Mouse (Mus musculus) limb, embryonic 11.5 days (tissue): ENCODE measurements around the gene Dnttip2. TPM values are rescaled to one million over a fixed set of nuclear protein-coding genes. Genes with fewer than 3 reads are reported as not detected.
"Not testable (repeated sequence)": the region's sequence is repeated elsewhere in the genome, so short reads cannot be mapped to it uniquely, and the experiment has no call there.

Experiments
- ATAC-seq: fragments of 200-750 bp; cut with Nextera tagmentation; 2 replicates; pipeline ENCODE4 v1.8.0; 2017; ENCODE audit warnings: low read depth; ENCODE audit not compliant: insufficient number of reproducible peaks, low FRiP score, low TSS enrichment
- DNase-seq: peaks from one replicate; pipeline ENCODE4 v3.0.0-alpha.2; 2015; ENCODE audit warnings: low spot score
- H3K27ac ChIP-seq: fragments of 300-500 bp; sonication (generic); replicated peaks from 2 replicates; pipeline ENCODE4 v1.5.1; 2014; ENCODE audit warnings: low read depth, mild to moderate bottlenecking, low read length
- H3K27me3 ChIP-seq: fragments of 300-500 bp; sonication (generic); 2 replicates; pipeline ENCODE4 v1.6.1; 2014; ENCODE audit warnings: mild to moderate bottlenecking, low read length, mixed read lengths; ENCODE audit not compliant: control insufficient read depth, insufficient read depth
- H3K36me3 ChIP-seq: fragments of 300-500 bp; sonication (generic); 2 replicates; pipeline ENCODE4 v1.6.1; 2014; ENCODE audit warnings: mild to moderate bottlenecking, low read length, moderate library complexity, mixed read lengths; ENCODE audit not compliant: control insufficient read depth, insufficient read depth
- H3K4me1 ChIP-seq: fragments of 300-500 bp; sonication (generic); 2 replicates; pipeline ENCODE4 v1.6.1; 2014; ENCODE audit warnings: low read length, mixed read lengths; ENCODE audit not compliant: control insufficient read depth, insufficient read depth
- H3K4me2 ChIP-seq: fragments of 300-500 bp; sonication (generic); 2 replicates; pipeline ENCODE4 v1.6.1; 2014; ENCODE audit warnings: low read depth, mild to moderate bottlenecking, moderate library complexity; ENCODE audit not compliant: severe bottlenecking
- H3K4me3 ChIP-seq: fragments of 300-500 bp; sonication (generic); 2 replicates; pipeline ENCODE4 v1.5.1; 2014; ENCODE audit warnings: low read depth, low read length
- H3K9ac ChIP-seq: fragments of 300-500 bp; sonication (generic); 2 replicates; pipeline ENCODE4 v1.6.1; 2014; ENCODE audit warnings: mild to moderate bottlenecking, low read length
- H3K9me3 ChIP-seq: fragments of 300-500 bp; sonication (generic); 2 replicates; pipeline ENCODE4 v1.6.1; 2016; ENCODE audit warnings: low read length; ENCODE audit not compliant: control insufficient read depth
- WGBS: fragments of 180-500 bp; shearing (Covaris S2); extraction: QIAGEN DNeasy Blood & Tissue Kit; methylation state at CpG from one replicate; pipeline ENCODE4 v1.1.7; 2014; 5-methylcytosine and 5-hydroxymethylcytosine counted together
- polyA plus RNA-seq: library from polyadenylated mRNA; unstranded; fragments of >200 nt; fragmentation: Nextera tagmentation; extraction: Ambion mirVana; gene quantifications from 2 replicates; pipeline ENCODE4 v1.2.1, GENCODE M21; 2014

Gene Dnttip2
- polyA plus RNA-seq, result 102 and 107 TPM in 2 replicates

GRCm38 (mm10) chr3:122274241-122275024 is at the start of gene Dnttip2:
Dnttip2 (plus strand) TSS chr3:122274388.
- peaks cover 11% of the 10 kb centered on the region for H3K4me1 ChIP-seq
- under 1% methylated on average over 56 of the region's 57 CpGs for WGBS
- no peaks in the 10 kb centered on the region for H3K9me3 ChIP-seq
- peak within 1 kb of the TSS; percentile 92 for H3K9ac ChIP-seq
- H3K4me2 ChIP-seq, result peak within 1 kb of the TSS; percentile 74
- peaks cover 15% of the 10 kb centered on the region; the same call in 1 of the 2 replicates for H3K36me3 ChIP-seq
- DNase-seq (peak; percentile 94), ATAC-seq (peak; percentile 89)
- no peaks in the 10 kb centered on the region for H3K27me3 ChIP-seq
- H3K27ac ChIP-seq, result no peak within 1 kb of the TSS
- peak within 1 kb of the TSS; percentile 96 for H3K4me3 ChIP-seq

- not testable (repeated sequence) for DNase-seq, H3K27me3 ChIP-seq, ATAC-seq, H3K27ac ChIP-seq, H3K9me3 ChIP-seq, H3K9ac ChIP-seq, H3K4me3 ChIP-seq, H3K36me3 ChIP-seq, H3K4me2 ChIP-seq, H3K4me1 ChIP-seq
- 70% methylated on average over 6 of the region's 6 CpGs for WGBS
Observed at GRCm38 (mm10) chr3:122226972-122227371, 47.2 kb upstream of the Dnttip2 start.

GRCm38 (mm10) chr3:122235772-122236171 is 38.4 kb upstream of the Dnttip2 start:
- WGBS, result 66% methylated on average over 1 of the region's 1 CpGs
- Histone ChIP-seq H3K4me1 (no peaks in the 10 kb centered on the region), H3K9ac (no peak overlapping the region), H3K36me3 (no peaks in the 10 kb centered on the region), H3K4me3 (no peak overlapping the region), H3K27me3 (no peaks in the 10 kb centered on the region), H3K4me2 (no peak overlapping the region), H3K9me3 (no peaks in the 10 kb centered on the region), H3K27ac (no peak overlapping the region)
- ATAC-seq, result no peak
- DNase-seq, result no peak

- no peak for ATAC-seq
- 63% methylated on average over 6 of the region's 6 CpGs for whole genome bisulfite sequencing
- H3K9me3 ChIP-seq, result no peaks in the 10 kb centered on the region
- H3K4me3 ChIP-seq, result no peak overlapping the region
- no peak overlapping the region for H3K4me2 ChIP-seq
- H3K27ac ChIP-seq, result no peak overlapping the region
- no peaks in the 10 kb centered on the region for H3K36me3 ChIP-seq
- no peak overlapping the region for H3K9ac ChIP-seq
- no peak for DNase-seq
- no peaks in the 10 kb centered on the region for H3K4me1 ChIP-seq
- H3K27me3 ChIP-seq, result no peaks in the 10 kb centered on the region
Observed at GRCm38 (mm10) chr3:122242876-122243275, 31.3 kb upstream of the Dnttip2 start.

- Histone ChIP-seq H3K4me3 (no peak overlapping the region), H3K4me1 (no peaks in the 10 kb centered on the region), H3K9me3 (no peaks in the 10 kb centered on the region), H3K36me3 (no peaks in the 10 kb centered on the region), H3K27ac (no peak overlapping the region), H3K4me2 (no peak overlapping the region), H3K27me3 (no peaks in the 10 kb centered on the region), H3K9ac (no peak overlapping the region)
- DNase-seq, result no peak
- no peak for ATAC-seq
- WGBS, result 52% methylated on average over 14 of the region's 14 CpGs
Observed at GRCm38 (mm10) chr3:122243416-122244167, 30.6 kb upstream of the Dnttip2 start.

GRCm38 (mm10) chr3:122244759-122245158 is 29.4 kb upstream of the Dnttip2 start:
- WGBS, result 55% methylated on average over 6 of the region's 6 CpGs
- peak overlapping the region; percentile 30; the same call in 1 of the 2 replicates for H3K9ac ChIP-seq

GRCm38 (mm10) chr3:122245215-122245877 is 28.8 kb upstream of the Dnttip2 start, which contains the start of gene Gclm:
Gclm (plus strand) TSS chr3:122245557.
- Histone ChIP-seq H3K27ac (peak within 1 kb of the TSS; percentile 48), H3K36me3 (no peaks in the 10 kb centered on the region), H3K4me3 (peak within 1 kb of the TSS; percentile 78), H3K9me3 (no peaks in the 10 kb centered on the region), H3K4me2 (peak within 1 kb of the TSS; percentile 81), H3K9ac (peak within 1 kb of the TSS; percentile 81), H3K27me3 (no peaks in the 10 kb centered on the region), H3K4me1 (no peaks in the 10 kb centered on the region)
- WGBS, result 0% methylated on average over 82 of the region's 90 CpGs
- ATAC-seq (peak; percentile 98), DNase-seq (peak; percentile 89)

More at GRCm38 (mm10) chr3:122244759-122245158, 29.4 kb upstream of the Dnttip2 start:
- Histone ChIP-seq H3K9me3 (no peaks in the 10 kb centered on the region), H3K27me3 (no peaks in the 10 kb centered on the region), H3K4me3 (no peak overlapping the region), H3K4me1 (no peaks in the 10 kb centered on the region), H3K36me3 (no peaks in the 10 kb centered on the region), H3K4me2 (peak overlapping the region; percentile 81), H3K27ac (no peak overlapping the region)
- no peak for ATAC-seq
- no peak for DNase-seq

GRCm38 (mm10) chr3:122245878-122246332 is 28.3 kb upstream of the Dnttip2 start:
- ATAC-seq (peak; percentile 56), DNase-seq (peak; percentile 68)
- under 1% methylated on average over 44 of the region's 50 CpGs for WGBS
- H3K4me3 ChIP-seq, result peak overlapping the region; percentile 78
- H3K4me2 ChIP-seq, result peak overlapping the region; percentile 81
- H3K27ac ChIP-seq, result peak overlapping the region; percentile 48
- peak overlapping the region; percentile 81 for H3K9ac ChIP-seq
- H3K36me3 ChIP-seq, result no peaks in the 10 kb centered on the region
- no peaks in the 10 kb centered on the region for H3K9me3 ChIP-seq
- no peaks in the 10 kb centered on the region for H3K4me1 ChIP-seq
- no peaks in the 10 kb centered on the region for H3K27me3 ChIP-seq
